Mouse (Mus musculus) liver, adult 2 months (tissue): ENCODE results near the gene A230050P20Rik.

ENCODE experiments used
- CTCF ChIP-seq: fragments of 200-500 bp; IDR thresholded peaks from 2 replicates; pipeline ENCODE4 v1.5.1; 2011; ENCODE audit warnings: low read depth, low read length, control low read depth
- POLR2A ChIP-seq: fragments of 200-500 bp; IDR thresholded peaks from 2 replicates; pipeline ENCODE4 v1.6.1; 2011; ENCODE audit warnings: low read length, control low read depth; ENCODE audit not compliant: insufficient read depth; ENCODE audit errors: extremely low read depth

- TF ChIP-seq CTCF (no peak), POLR2A (no peak)
Observed at GRCm38 (mm10) chr9:20894629-20895028, 26.2 kb downstream of the A230050P20Rik start.
